In the genomic region with DNA sequence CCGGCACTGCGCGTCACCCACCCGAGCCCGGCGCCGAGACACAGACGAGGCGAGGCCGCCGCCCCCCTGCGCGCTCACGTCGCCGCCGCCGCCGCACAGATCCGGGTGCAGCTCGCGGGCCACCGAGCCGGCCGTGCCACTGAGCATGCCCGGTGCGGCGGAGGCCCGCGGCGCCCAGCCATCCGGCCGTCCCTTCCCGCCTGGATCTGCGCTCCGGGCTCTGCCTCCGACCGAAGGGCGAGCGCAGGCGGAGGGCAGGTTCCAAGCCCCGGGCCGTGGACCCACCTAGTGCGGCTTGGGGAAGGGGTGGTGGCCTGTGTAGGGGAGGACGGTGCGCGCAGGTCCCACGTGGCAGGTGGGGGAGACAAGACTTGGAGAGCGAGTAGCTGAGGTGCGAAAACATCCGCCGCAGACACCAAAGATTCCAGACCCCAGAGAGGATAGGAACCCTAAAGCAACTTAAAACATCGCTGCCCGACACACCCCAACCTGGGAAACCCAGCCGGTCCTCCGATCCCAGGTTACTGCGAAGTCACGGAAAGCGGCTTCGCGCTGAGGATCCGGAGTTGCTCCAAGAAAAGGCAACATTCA, we compare ENCODE assay signal across 8 mouse cellular contexts. TPM values are rescaled to one million over a fixed set of nuclear protein-coding genes. Genes with fewer than 3 reads are reported as not detected.
DNase-seq lines count a peak whose midpoint lies in the region; ATAC-seq and TF ChIP-seq lines count a peak whose summit lies in the region.

A gene (minus strand): TSS at position 577 of the 591 bp plus-strand sequence.

- WGBS in forebrain, embryonic 15.5 days, result under 1% methylated on average over 62 of the region's 62 CpGs
- under 1% methylated on average over 58 of the region's 62 CpGs for WGBS in large intestine, adult 2 months
- WGBS in liver, embryonic 16.5 days (ENCODE audit: insufficient replicate concordance), result under 1% methylated on average over 54 of the region's 62 CpGs
- under 1% methylated on average over 62 of the region's 62 CpGs for WGBS in neural tube, embryonic 13.5 days

- peaks cover 4% of the 10 kb centered on the region; the same call in 1 of the 2 replicates for H3K9me3 ChIP-seq in E14TG2a.4 (ENCODE audit: low read length)
- H3K9me3 ChIP-seq in forebrain, embryonic 15.5 days, result no peaks in the 10 kb centered on the region
- no peaks in the 10 kb centered on the region for H3K9me3 ChIP-seq in liver, embryonic 16.5 days (replicated peaks; ENCODE audit: control insufficient read depth, low read length)
- no peaks in the 10 kb centered on the region for H3K9me3 ChIP-seq in neural tube, embryonic 13.5 days

- peak within 1 kb of the TSS; percentile 99 for H3K9ac ChIP-seq in forebrain, embryonic 15.5 days (replicated peaks)
- H3K9ac ChIP-seq in liver, embryonic 16.5 days (ENCODE audit: low read depth, low read length), result peak within 1 kb of the TSS; percentile 83
- peak within 1 kb of the TSS; percentile 97 for H3K9ac ChIP-seq in neural tube, embryonic 13.5 days

- H3K27me3 ChIP-seq in E14TG2a.4 (ENCODE audit: insufficient read depth, low read length), result peaks cover 24% of the 10 kb centered on the region
- H3K27me3 ChIP-seq in forebrain, embryonic 15.5 days, result no peaks in the 10 kb centered on the region
- H3K27me3 ChIP-seq in liver, embryonic 16.5 days (ENCODE audit: control insufficient read depth, insufficient read depth, low read depth, low read length), result no peaks in the 10 kb centered on the region
- no peaks in the 10 kb centered on the region for H3K27me3 ChIP-seq in neural tube, embryonic 13.5 days

- no peaks in the 10 kb centered on the region for H3K36me3 ChIP-seq in E14TG2a.4 (ENCODE audit: insufficient read depth, low read length)
- no peaks in the 10 kb centered on the region for H3K36me3 ChIP-seq in forebrain, embryonic 15.5 days
- H3K36me3 ChIP-seq in liver, embryonic 16.5 days (ENCODE audit: control insufficient read depth, insufficient read depth), result no peaks in the 10 kb centered on the region
- no peaks in the 10 kb centered on the region for H3K36me3 ChIP-seq in neural tube, embryonic 13.5 days

- ATAC-seq in forebrain, embryonic 15.5 days (replicated peaks), result peak; percentile 98
- peak; percentile 90 for ATAC-seq in liver, embryonic 16.5 days (ENCODE audit: low read depth)
- peak; percentile 98 for ATAC-seq in neural tube, embryonic 13.5 days (ENCODE audit: low read depth)

- H3K4me3 ChIP-seq in E14TG2a.4 (replicated peaks; ENCODE audit: low read length), result peak within 1 kb of the TSS; percentile 91
- peak within 1 kb of the TSS; percentile 98 for H3K4me3 ChIP-seq in forebrain, embryonic 15.5 days
- peak within 1 kb of the TSS; percentile 81 for H3K4me3 ChIP-seq in liver, embryonic 16.5 days (ENCODE audit: low read depth, low read length)
- H3K4me3 ChIP-seq in neural tube, embryonic 13.5 days, result peak within 1 kb of the TSS; percentile 98

- H3K4me2 ChIP-seq in forebrain, embryonic 15.5 days (replicated peaks), result peak within 1 kb of the TSS; percentile 60
- H3K4me2 ChIP-seq in liver, embryonic 16.5 days (ENCODE audit: low read depth, low read length), result peak within 1 kb of the TSS; percentile 89
- peak within 1 kb of the TSS; percentile 77 for H3K4me2 ChIP-seq in neural tube, embryonic 13.5 days

- peaks cover 20% of the 10 kb centered on the region for H3K4me1 ChIP-seq in E14TG2a.4 (replicated peaks; ENCODE audit: low read depth, low read length)
- H3K4me1 ChIP-seq in forebrain, embryonic 15.5 days, result peaks cover 24% of the 10 kb centered on the region
- peaks cover 13% of the 10 kb centered on the region for H3K4me1 ChIP-seq in liver, embryonic 16.5 days (ENCODE audit: control insufficient read depth, low read depth, low read length)
- H3K4me1 ChIP-seq in neural tube, embryonic 13.5 days (replicated peaks), result peaks cover 41% of the 10 kb centered on the region

- TF ChIP-seq CTCF in E14TG2a.4 (conservative IDR thresholded peaks at IDR 0.05; ENCODE audit: low read length), result no peak

- intact Hi-C loops in heart, postnatal 14 days (cut with DNase I), result loop anchor here (2.0 kb wide), 1 partner anchor 73 kb away; a partner anchor contains a TSS

- peak within 1 kb of the TSS; percentile 90 for H3K27ac ChIP-seq in forebrain, embryonic 15.5 days (replicated peaks)
- peak within 1 kb of the TSS; percentile 55 for H3K27ac ChIP-seq in liver, embryonic 16.5 days (ENCODE audit: low read length)
- H3K27ac ChIP-seq in neural tube, embryonic 13.5 days (replicated peaks), result peak within 1 kb of the TSS; percentile 91

- DNase-seq in cerebellum, adult 11-12 months, result peak; percentile 92
- peak; percentile 93 to 94 for DNase-seq in heart, postnatal 14 days
- peak; percentile 82 for DNase-seq in large intestine, adult 2 months (ENCODE audit: low read depth, low spot score)
- peak; percentile 82 for DNase-seq in telencephalon, adult 2 months (ENCODE audit: low read depth, low spot score)

RNA-seq across cellular contexts. Expression of the gene that starts here (rescaled TPM):
- 103 and 111 TPM in 2 replicates for polyA plus RNA-seq in forebrain, embryonic 15.5 days (2015; fragmentation: Nextera tagmentation; extraction: Ambion mirVana)
- total RNA-seq in heart, postnatal 14 days (2021), result 10 to 100 TPM; 31.2 to 31.8 TPM
- polyA plus RNA-seq in large intestine, adult 2 months (2012; rRNA removed), result 15.3 and 18.8 TPM in 2 replicates
- polyA plus RNA-seq in liver, embryonic 16.5 days (2015; fragmentation: Nextera tagmentation; extraction: Ambion mirVana), result 9.3 and 9.5 TPM in 2 replicates
- 111 and 130 TPM in 2 replicates for polyA plus RNA-seq in neural tube, embryonic 13.5 days (2015; fragmentation: Nextera tagmentation; extraction: Ambion mirVana)

Comparison
In these comparisons a context has a peak if more than half of its experiments do, and no peak if none do; other contexts are left out.
1. Peak in every context shown above with its lines: DNase-seq, ATAC-seq, H3K4me3 ChIP-seq and H3K27ac ChIP-seq.